Mouse (Mus musculus): ENCODE data around the gene Doc2g.

The Doc2g gene

DNA sequence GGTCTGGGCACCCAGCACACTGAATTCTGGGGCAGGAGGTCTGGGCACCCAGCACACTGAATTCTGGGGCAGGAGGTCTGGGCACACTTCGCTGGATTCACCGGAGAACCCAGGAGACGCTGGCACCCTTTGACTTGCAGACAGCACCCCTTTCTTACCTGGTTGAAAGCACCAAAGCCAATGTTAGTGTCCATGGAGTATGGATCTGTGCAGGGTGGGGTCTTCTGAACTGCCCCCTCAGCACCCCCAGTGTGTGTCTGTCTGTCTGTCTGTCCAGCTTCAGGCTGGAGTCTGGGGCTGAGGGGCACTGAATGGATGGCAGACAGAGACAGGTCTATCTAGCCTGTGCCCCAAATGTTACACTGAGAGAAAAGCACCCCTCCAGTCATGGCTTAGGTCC, 11.6 kb upstream of the Doc2g start:
- no peak for DNase-seq

DNA sequence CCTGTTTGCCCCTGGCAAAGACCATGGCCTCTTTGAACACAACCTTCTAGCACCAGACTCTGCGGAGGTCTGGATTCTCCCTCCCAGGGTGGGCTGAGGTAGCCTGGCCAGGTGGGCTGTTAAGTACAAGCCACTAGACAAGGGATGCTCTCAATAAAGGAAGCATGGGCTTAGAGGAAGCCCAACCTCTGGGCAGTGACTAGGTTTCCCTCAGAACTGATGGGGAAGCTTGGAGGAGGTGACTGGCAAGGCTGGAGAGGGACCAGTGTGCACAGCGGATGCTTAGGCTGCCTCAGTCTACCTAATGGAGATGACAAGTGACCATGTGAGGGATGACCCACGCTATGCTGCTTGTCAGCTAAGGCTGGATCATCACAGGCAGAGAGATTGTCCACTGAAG, 11.1 kb upstream of the Doc2g start:
- DNase-seq = no peak

DNA sequence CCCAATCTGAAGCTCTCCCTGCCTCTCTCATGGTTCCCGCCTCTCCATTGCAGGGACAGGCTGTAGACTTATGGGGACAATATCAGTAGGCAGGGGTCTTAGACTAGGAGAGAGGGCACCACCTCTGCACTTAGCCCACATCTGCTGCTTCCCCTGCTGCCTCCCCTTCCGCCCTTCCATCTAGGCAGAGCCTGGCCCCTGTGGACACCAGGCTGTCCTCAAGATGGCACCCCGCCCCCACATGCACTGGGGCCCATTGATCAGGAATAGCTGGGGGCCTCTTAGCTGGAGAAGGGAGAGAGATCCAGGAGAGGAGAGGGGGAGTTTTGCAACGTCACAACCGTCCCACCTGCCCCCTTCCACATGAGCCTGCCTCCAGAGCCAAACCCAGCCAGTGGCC, 10.7 kb upstream of the Doc2g start, which contains the start of gene Tbx10:
Gene Tbx10, plus strand, starts transcription at position 337 of the 400 bp plus-strand sequence.
- no peak for DNase-seq

DNA sequence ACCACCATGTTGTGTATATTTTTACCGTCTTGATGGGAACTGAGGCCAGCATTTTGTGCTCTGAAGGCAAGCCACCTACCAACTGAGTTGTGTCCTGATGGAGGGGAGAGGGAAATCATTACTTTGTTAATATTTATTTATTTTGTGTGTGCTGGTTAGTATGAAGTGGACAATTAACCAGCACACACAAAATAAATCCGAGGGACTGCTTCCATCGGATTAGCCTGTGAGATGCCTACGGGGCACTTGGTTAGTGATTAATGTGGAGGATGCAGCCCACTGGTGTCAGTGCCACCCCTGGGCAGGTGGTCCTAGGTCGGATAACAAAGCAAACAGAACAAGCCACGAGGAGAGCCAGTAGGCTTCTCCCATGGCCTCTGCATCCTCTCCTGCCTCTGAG, 8.2 kb upstream of the Doc2g start:
- DNase-seq = no peak

DNA sequence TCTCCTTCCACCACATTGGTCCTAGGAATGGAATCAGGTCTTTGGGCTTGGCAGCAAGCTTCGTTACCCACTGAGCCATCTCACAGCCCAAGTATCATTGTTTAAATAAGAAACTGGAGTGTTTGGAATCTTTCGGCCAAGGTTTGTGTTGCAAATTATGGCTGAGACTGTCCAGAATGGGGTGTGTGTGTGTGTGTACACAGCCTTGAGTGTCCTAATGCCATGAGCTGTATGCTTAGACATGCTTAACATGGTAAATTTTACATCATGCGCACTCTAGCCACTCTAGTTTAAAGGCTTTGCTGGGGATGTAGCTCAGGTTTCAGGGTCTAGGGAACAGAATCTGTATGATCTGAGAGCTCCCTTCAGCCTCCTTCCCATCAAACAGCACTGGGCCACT, 7.6 kb upstream of the Doc2g start:
- no peak for DNase-seq

DNA sequence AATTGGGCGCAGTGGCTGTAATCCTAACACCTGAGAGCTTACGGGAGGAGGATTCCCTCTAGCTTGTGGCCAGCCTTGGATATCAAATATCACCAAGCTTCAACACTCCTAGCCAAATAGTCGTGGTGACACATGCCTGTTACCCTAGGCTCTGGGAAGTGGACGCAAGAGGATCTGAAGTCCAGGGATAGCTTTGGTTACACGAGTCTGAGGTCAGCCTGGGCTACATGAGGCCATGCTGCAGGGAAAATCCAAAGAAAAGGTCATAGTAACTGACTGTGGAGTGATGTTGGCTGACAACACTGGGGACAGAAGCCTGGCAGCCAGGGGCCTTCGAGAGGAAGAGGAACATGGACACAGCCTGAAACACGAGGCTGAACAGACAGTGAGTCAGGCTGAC, 7.0 kb upstream of the Doc2g start:
- DNase-seq = no peak

DNA sequence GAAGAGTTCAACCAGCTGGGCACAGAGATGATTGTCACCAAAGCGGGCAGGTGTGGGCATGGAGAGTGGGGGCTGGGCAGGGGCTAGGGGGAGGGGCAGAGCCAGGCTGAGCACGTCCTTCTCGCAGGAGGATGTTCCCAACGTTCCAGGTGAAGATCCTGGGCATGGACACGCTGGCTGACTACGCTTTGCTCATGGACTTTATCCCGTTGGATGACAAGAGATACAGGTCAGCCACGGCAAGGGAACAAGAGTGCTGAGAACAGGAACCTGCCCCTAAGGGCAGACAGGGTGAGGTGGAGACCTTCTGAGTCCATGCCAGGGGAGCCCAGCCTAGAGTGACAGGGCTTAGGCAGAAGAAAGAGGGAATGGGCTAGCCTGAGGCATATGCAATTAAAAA, 6.4 kb upstream of the Doc2g start:
- no peak for DNase-seq

DNA sequence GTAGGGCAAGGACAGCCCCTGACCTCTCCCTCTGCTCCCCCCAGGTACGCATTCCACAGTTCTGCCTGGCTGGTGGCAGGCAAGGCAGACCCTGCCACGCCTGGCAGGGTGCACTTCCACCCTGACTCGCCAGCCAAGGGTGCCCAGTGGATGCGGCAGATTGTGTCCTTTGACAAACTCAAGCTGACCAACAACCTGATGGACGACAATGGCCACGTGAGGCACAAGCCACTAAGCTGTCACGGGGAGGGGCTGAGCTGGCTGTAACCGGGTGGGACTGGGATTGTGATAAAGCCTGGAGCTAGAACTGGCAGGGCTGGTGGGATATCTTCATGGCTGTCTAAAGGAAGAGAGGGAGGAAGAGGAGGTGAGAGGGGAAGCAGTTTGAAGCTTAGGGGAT, 5.9 kb upstream of the Doc2g start:
- no peak for DNase-seq

DNA sequence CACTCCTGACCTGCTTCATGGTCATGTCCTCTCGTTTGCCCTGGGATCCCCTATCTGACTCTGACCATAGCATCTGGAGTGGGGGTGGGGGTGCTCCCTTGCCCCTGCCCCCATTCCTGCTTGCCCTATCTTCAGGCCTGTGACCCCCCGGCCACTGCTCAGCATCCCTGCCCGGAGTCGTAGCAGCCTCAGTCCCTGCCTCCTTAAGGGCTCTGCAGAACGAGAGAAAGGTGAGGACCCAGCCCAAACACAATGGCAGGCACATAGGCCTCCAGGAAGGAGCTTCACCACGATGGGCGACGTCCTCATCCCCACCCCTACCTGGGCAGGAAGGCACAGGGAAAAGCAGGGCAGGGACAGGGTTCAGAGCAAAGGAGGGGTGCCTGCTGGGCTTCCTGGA, 4.8 kb upstream of the Doc2g start:
- DNase-seq = no peak

DNA sequence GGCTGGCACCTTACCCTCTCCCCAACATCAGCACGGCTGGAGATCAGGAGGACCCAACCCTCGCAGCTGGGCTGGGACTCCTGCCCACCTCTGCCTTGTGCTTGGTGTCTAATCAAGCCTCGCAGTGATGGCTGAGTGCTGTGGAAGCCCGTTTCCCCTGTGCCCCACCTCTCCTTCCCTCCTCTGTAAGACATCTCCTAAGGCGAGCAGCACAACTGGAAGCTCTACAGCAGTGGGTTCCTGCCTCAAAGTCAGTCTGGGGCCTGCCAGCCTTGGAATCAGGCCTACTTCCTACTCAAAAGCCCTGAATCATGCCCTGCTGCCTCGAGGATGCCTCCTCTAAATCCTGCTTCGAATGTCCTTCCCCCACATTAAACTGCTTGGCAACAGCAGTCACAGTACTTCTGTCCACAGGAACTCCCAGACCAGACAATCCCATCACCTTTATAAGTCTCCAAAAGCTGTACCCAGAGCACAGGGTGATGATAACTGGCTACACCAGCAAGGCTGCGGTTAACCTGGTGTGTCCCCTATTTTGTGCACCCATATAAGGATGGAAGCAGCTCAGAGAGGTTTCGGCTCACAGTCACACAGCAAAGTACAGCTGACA, 3.9 kb upstream of the Doc2g start:
- DNase-seq = no peak

DNA sequence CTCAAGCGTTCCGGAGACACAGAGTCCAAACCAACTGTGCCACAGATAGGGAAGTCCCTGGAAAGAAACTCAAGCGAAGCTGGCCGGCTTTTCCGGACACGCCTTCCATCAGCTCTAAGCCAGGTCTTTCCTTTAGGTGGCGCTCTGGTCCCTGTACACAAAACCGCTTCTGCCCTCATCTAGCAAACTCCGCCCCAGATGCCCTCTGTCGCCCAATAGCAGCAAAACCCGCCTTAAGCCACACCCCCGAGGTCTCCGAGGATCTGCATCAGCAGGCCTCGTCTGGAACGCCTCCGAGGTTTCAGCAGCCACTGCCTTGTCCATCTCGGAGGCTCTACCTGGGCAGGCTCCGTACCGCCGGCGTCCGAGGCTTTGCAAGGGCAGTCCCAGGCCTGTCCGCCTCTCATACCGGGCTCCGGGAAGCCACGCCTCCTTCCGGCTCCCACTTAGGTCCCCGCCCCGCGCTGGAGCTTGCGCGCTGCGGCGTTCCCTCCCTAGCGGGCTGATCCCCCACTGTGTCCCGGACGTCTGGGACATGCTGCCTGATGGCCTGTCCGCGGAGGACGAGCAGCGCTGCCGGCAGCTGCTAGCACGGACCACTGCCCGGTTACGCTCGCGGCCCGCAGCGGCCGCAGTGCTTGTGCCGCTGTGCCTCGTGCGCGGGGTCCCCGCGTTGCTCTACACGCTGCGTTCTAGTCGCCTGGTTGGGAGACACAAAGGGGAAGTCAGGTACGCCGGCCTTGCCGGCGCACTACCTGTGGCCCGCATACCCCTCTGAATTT, 2.8 kb upstream of the Doc2g start, which contains the start of the genes Nudt8 and Gm49405:
Gene Nudt8, plus strand, starts transcription at position 462 of the 782 bp plus-strand sequence.
Gene Gm49405, plus strand, starts transcription at position 508 of the 782 bp plus-strand sequence.
- peak; percentile 97 for DNase-seq

DNA sequence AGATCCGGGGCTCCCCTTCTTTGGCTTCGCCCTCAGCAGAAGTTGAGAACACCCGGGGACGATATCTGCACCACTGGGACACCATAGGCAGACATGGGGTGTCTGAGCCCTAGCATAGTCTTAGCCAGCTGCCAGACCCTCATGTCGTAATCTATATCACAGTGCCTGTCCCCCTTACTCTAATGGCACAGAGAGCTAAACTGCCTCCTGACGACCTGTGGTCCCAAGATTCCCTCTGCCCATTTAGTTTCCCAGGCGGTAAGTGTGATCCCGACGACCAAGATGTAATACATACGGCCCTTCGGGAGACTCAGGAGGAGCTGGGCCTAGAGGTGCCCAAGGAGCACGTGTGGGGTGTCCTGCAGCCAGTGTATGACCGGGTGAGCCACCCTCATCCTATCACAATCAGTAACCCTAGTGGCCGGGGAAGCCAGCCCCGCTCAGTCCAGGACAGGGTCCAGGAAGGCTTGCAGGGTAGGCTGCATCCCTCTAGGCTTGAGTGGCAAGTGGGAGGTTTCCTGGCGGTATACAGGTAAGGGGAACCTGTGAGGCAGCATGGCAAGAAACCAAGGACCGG, 2.1 kb upstream of the Doc2g start:
- DNase-seq = no peak

DNA sequence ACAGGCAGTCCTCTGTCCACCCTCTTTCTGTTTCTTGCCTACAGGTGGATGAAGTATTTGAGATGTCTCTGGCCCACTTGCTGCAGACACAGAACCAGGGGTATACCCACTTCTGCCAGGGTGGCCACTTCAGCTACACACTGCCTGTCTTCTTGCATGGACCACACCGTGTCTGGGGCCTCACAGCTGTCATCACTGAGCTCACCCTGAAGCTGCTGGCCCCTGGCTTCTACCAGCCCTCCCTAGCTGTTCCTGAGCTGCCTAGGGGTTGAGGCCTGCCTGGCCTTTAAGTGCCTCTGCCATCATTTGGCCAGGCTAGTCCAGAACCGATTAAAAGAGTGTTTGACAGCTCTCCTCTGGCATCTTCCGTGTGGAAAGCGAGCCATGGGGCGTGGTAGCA, 1.4 kb upstream of the Doc2g start:
- DNase-seq = no peak

DNA sequence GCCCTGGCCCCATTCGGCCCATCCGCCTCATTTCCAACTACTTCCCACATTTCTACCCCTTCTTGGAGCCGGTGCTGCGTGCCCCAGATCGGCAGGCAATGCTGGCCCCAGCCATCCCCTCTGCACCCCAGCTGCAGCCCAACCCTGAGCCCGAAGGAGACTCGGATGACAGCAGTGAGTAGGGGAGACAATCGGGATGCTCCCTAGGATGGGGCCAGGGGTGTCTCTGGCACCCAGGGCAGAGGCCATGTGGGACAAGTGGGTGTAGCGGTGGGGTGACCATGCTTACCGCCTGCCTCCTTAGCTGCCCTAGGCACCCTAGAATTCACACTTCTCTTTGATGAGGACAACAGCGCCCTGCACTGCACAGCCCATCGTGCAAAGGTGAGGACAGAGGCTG, 528 bp downstream of the Doc2g start:
- no peak for DNase-seq

DNA sequence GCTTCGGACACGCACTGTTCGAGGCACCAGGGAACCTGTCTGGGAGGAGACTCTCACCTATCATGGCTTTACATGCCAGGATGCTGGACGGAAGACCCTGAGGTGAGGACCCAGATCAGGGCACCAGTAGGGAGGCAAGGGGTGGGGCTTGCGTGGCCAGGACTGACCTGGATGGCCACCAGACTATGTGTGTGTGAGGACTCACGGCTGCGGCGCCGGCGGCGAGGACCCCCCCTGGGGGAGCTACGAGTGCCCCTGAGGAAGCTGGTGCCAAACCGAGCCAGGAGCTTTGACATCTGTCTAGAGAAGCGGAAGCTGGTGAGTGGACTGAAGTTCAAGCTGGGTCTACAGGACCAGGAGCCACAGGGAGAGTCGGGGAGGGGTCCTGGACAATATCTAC, 1.2 kb downstream of the Doc2g start:
- DNase-seq = no peak

DNA sequence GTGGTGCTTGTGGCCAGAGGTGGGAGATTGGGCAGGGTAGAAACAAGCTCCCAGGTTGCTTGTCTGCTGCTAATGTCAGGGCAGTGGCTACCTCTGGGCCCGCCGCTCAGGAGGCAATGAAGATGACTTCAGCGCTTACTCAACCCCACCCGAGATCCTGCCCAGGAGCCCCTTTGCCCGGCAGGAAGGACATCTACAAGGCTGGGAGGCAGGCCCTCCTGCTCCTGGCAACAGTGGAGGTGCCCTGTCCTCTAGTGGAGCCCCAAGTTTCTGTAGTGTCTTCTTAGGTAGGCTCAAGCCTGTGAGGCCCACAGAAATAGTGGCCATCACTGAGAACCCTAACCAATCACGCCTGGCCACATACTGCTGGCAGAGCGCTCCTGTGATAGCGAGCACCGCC, 2.0 kb downstream of the Doc2g start:
- no peak for DNase-seq

DNA sequence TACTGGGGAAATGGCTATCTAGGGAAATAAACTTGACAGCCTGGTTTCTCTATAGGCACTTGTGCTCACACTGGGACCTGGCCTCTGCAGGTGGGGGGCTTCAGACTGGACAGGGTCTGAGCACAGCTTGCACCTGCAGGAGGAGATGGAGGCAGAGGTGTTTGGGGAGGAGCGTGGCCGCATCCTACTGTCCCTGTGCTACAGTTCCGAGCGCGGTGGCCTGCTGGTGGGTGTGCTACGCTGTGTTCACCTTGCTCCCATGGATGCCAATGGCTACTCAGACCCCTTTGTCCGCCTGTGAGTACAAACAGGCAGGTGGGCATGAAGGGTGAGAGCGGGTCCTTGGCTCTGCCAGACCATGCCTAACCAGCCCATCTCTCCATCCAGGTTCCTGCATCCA, 2.9 kb downstream of the Doc2g start:
- no peak for DNase-seq

DNA sequence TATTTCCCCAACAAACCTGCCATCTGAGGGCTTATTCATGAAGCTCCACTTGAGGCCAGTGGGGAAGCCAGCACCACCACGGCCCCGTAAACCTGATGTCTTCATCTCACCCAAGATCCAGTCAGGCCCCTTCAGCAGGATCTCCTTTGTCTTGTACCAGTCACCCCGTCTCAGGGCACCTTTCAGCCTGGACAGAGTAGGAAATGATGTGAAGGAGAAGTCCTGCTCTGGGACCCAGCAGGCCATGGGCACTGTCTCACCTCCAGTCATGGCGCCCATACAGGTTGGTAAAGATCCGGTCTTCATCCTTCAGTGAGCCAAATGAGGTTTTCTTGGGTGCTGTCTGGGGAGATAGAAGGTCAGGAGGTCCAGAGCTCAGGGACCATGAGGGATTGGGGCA, 8.0 kb downstream of the Doc2g start:
- DNase-seq = no peak

DNA sequence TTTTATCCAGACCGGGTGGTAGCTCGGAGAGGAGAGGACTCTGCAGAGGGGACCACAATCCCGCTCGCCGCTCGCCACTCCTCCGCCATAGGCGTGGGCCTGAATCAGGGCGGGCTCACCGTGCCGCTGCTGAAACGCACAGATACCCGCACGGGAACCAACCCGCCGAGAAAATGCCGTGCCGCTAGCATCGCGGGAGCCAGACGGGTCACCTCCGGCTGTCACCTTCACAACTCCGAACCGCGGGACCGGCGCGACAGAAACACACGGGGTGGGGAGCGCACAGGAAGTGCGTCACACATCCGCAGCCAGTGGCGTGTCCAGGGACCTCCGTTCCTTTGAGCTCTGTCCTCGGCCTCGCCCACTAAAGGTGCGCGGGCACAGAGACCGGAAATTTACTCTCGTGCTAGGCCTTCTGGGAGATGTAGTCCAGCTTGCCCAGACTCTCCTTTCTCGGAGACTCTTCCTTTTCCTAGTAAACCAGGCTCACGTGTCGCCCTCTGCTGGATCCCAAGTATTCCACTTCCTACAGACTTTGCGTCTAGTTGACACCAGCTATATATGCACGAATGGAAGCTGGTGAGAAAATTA, 9.4 kb downstream of the Doc2g start, which contains the start of gene Ndufv1:
Gene Ndufv1, minus strand, starts transcription at position 375 of the 591 bp plus-strand sequence.
- peak; percentile 96 for DNase-seq

DNA sequence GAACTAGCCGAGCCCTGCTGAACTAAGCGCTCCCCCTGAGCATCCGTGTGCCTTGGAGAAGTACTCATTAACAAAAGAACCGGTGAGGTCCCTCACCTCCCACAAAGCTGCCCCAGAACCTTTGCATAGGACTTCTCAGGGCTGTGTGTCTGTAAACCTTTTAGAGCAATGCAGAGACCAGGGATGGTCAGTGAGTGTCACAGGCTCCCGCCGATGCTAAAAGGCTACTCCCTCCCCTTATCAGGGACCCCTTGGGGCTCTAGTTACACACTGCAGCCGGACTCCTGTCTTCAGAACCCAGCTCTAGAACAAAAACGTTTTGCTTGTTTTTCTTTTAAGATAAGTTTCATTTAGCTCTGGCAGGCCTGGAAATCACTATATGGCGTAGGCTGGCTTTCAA, 10.0 kb downstream of the Doc2g start:
- no peak for DNase-seq

DNA sequence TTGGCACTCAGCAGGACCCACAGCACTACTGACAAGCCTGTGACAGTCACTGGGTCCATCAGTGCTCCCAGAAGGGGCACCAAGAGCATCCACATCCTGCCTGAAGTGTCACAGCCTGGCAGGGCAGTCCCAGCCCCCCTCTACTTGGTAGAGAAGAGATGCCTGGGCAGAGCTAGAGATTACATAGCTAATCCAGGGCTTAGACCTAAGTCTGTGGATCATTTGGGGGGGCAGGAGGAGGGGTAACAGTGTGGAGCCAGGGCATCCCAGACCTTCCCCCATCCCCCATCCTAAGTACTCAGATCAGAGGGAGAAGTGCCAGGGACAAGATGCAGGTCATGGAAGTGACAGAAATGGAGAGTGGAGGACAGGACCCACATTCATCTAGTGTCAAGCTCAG, 11.7 kb downstream of the Doc2g start:
- no peak for DNase-seq

DNA sequence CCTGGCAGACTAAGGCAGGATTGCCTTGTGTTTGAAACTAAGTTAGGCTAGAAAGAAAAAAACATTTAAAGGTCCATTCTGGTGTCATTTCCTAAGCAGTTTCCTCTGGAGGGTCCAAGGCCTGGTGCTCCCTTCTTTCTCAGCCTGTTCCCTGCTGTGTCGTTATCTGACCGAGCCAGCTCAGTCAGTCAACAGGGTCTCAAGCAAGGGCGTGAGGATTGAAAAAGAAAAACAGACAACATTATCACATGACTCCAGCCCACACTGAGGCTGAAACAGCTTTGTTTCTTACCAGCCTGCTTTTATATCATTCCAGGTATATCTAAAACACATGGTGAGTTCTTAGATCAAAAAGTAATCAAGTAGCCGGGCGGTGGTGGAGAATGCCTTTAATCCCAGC, 12.5 kb downstream of the Doc2g start:
- no peak for DNase-seq

DNA sequence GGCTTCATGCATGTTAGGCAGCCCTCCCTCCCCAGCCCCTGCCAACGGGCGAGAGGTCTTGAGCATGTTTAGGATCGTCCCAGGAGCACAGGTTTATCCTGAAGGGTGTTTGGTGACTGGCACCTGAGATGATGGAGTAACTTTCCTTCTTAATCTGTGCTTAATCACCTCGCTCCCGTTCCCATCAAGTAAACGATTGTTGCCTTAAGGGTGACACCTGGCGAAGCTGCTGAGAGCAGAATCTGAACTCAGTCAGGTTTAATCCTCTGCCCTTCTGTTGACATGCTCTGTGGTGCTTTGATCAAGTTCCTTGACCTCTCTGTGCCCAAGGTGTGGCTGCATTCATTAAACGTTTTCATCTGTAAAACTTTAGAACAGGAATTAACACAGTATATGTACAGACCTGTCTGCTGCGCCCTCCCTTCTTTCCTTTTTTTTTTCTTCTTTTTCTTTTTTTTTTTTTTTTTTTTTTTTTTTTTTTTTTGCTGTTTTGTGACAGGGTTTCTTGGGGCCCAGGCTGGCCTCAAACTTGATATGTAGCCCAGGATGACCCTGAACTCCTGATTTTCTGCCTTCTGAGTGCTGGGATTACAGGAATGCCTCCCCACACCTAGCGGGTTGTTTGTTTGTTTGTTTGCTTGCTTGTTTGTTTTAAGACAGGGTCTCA, 14.9 kb downstream of the Doc2g start:
- no peak for DNase-seq

Measured in lung, postnatal 14 days (tissue).